Mouse (Mus musculus) heart, embryonic 14.5 days (tissue): Measurements from ENCODE around the gene Cog5. TPM values are rescaled to one million over a fixed set of nuclear protein-coding genes. Genes with fewer than 3 reads are reported as not detected.

Experiments used
- ATAC-seq: fragments of 200-750 bp; cut with Nextera tagmentation; 2 replicates; pipeline ENCODE4 v1.8.0; 2017; ENCODE audit warnings: low read depth, moderate TSS enrichment; ENCODE audit not compliant: insufficient number of reproducible peaks, insufficient read depth, low FRiP score
- H3K27ac ChIP-seq, 2 experiments: fragments of 200-500 bp in 1 of 2; fragments of 300-500 bp in 1 of 2; sonication (generic) in 1 of 2; replicated peaks in 1 of 2; 2 replicates each; pipeline ENCODE4 v1.5.1; 2012 to 2014; ENCODE audit warnings: low read depth in 2 of 2, low read length in 2 of 2, control low read depth in 1 of 2, mild to moderate bottlenecking in 1 of 2, mixed read lengths in 1 of 2; ENCODE audit not compliant: control insufficient read depth in 1 of 2, insufficient read depth in 1 of 2
- H3K27me3 ChIP-seq: fragments of 300-500 bp; sonication (generic); 2 replicates; pipeline ENCODE4 v1.6.1; 2014; ENCODE audit warnings: mild to moderate bottlenecking, low read length, control low read depth; ENCODE audit not compliant: control insufficient read depth, insufficient read depth
- H3K36me3 ChIP-seq: fragments of 300-500 bp; sonication (generic); 2 replicates; pipeline ENCODE4 v1.6.1; 2014; ENCODE audit warnings: mild to moderate bottlenecking, control low read depth, low read length, mixed read lengths; ENCODE audit not compliant: control insufficient read depth, insufficient read depth
- H3K4me1 ChIP-seq, 2 experiments: fragments of 200-500 bp in 1 of 2; fragments of 300-500 bp in 1 of 2; sonication (generic) in 1 of 2; 2 replicates each; pipeline ENCODE4 v1.6.1; 2012 to 2014; ENCODE audit warnings: low read length in 2 of 2, control low read depth in 1 of 2, mixed read lengths in 1 of 2; ENCODE audit not compliant: control insufficient read depth in 2 of 2, insufficient read depth in 2 of 2
- H3K4me2 ChIP-seq: fragments of 300-500 bp; sonication (generic); 2 replicates; pipeline ENCODE4 v1.6.1; 2014; ENCODE audit warnings: mild to moderate bottlenecking, low read length
- H3K4me3 ChIP-seq, 2 experiments: fragments of 200-500 bp in 1 of 2; fragments of 300-500 bp in 1 of 2; sonication (generic) in 1 of 2; 2 replicates each; pipeline ENCODE4 v1.5.1; 2012 to 2014; ENCODE audit warnings: low read length in 2 of 2, mild to moderate bottlenecking in 2 of 2, control low read depth in 1 of 2, low read depth in 1 of 2, moderate library complexity in 1 of 2; ENCODE audit not compliant: control insufficient read depth in 1 of 2, insufficient read depth in 1 of 2
- H3K9ac ChIP-seq: fragments of 300-500 bp; sonication (generic); 2 replicates; pipeline ENCODE4 v1.6.1; 2014; ENCODE audit warnings: mild to moderate bottlenecking, low read length
- H3K9me3 ChIP-seq: fragments of 300-500 bp; sonication (generic); 2 replicates; pipeline ENCODE4 v1.6.1; 2016; ENCODE audit warnings: low read length, control low read depth; ENCODE audit not compliant: control insufficient read depth
- WGBS: fragments of 180-500 bp; shearing (Covaris S2); extraction: QIAGEN DNeasy Blood & Tissue Kit; methylation state at CpG from one replicate; pipeline ENCODE4 v1.1.7; 2014; 5-methylcytosine and 5-hydroxymethylcytosine counted together
- polyA plus RNA-seq: library from polyadenylated mRNA; unstranded; fragments of >200 nt; fragmentation: Nextera tagmentation; extraction: Ambion mirVana; gene quantifications from 2 replicates; pipeline ENCODE4 v1.2.1, GENCODE M21; 2014

Gene Cog5
- polyA plus RNA-seq, 1 experiment from 2014 or later: 38.0 TPM

GRCm38 (mm10) chr12:31707531-31707930 lies 52.9 kb downstream of the Cog5 start:
- 15% methylated on average over 1 of the region's 1 CpGs for WGBS
- Histone ChIP-seq H3K4me2 (peak overlapping the region; percentile 45; the same call in 1 of the 2 replicates), H3K36me3 (peaks cover 13% of the 10 kb centered on the region), H3K27ac (peak overlapping the region in 1 of 2 experiments; percentile 51; a peak in 3 of 4 replicates), H3K4me1 (peaks cover 0 to 2% of the 10 kb centered on the region in 2 experiments; a peak in 1 of 4 replicates), H3K4me3 (no peak overlapping the region), H3K9ac (peak overlapping the region; percentile 6; the same call in 1 of the 2 replicates), H3K27me3 (no peaks in the 10 kb centered on the region), H3K9me3 (no peaks in the 10 kb centered on the region)
- no peak for ATAC-seq

DNA sequence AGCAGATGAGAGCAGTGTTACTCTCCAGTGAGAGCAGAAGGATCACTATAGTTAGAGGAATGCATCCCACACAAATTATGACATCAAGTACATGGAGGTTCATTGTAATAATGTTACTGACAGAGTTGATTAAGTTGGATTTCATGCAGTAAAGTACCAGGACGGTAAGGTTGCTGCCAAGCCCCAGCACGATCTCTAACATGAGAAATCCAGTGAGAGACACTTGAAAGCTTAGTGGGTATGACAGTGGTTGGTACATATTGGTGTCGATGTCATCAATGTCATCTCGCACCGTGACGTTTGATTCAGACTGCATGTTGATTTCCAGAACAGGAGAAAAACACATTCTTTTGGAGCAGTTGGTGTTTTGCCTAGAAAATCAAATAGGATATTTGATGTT lies 55.0 kb downstream of the Cog5 start:
- peak overlapping the region in 1 of 2 experiments; percentile 31; a peak in 2 of 4 replicates for H3K4me3 ChIP-seq
- no peak for ATAC-seq
- 46% methylated on average over 6 of the region's 6 CpGs for WGBS

GRCm38 (mm10) chr12:31712233-31712632 lies 57.6 kb downstream of the Cog5 start:
- Histone ChIP-seq H3K4me3 (peak overlapping the region; percentile 18 to 46; a peak in 3 of 4 replicates), H3K9me3 (no peaks in the 10 kb centered on the region), H3K27ac (peak overlapping the region; percentile 8 to 51; a peak in 3 of 4 replicates), H3K36me3 (peaks cover 13% of the 10 kb centered on the region), H3K4me1 (no peaks in the 10 kb centered on the region; a peak in 1 of 4 replicates), H3K4me2 (peak overlapping the region; percentile 63), H3K9ac (peak overlapping the region; percentile 78), H3K27me3 (no peaks in the 10 kb centered on the region)
- 23% methylated on average over 5 of the region's 5 CpGs for WGBS
- no peak for ATAC-seq

More for the DNA sequence above, 55.0 kb downstream of the Cog5 start:
- H3K4me2 ChIP-seq: peak overlapping the region; percentile 57
- H3K9ac ChIP-seq: peak overlapping the region; percentile 49
- H3K36me3 ChIP-seq: peaks cover 13% of the 10 kb centered on the region
- no peaks in the 10 kb centered on the region for H3K9me3 ChIP-seq
- H3K27ac ChIP-seq: peak overlapping the region; percentile 15 to 53
- H3K27me3 ChIP-seq: no peaks in the 10 kb centered on the region
- no peaks in the 10 kb centered on the region for H3K4me1 ChIP-seq

DNA sequence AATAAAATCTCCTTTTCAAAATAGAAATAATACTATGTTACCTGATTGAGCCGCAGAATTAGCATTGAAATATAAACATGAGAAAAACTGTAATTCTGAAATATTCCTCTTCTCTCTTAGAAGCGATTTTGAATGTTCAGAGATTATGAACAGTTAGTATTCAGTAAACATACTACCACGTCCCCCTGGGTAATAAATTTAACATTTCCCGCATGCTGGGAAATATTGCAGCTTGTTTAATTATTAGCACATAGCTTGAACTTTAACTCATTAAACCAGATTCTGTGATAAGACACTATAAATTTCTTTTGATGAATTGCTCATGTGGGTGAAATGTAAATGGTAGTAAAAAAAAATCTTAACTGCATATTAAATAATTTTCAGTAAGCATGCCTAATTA lies 58.1 kb downstream of the Cog5 start:
- peak overlapping the region in 1 of 2 experiments; percentile 46; a peak in 2 of 4 replicates for H3K4me3 ChIP-seq
- 76% methylated on average over 4 of the region's 4 CpGs for WGBS

DNA sequence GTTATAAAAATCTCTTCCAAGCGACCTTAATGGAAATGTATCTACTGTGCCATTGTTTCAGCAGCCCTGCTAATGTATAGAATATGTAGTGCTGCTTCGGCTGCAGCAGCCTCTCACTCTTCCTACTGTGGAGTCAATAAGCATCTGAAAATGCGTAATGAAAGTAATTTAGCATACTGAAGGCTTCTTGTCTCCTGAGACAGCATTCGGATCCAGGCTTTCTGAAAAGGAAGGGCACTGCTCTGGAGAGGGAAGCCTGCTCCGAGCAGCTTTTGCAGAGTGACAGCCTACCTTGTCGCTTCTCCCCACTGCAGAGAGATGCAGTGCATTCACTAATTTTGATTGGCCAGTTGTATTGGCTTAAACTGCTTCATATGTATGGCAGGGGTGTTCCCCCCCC lies 58.9 kb downstream of the Cog5 start, which contains the start of gene Gpr22:
Gpr22 (minus strand) TSS at position 348 of the 400 bp plus-strand sequence.
- Histone ChIP-seq H3K27me3 (no peaks in the 10 kb centered on the region), H3K4me2 (peak within 1 kb of the TSS; percentile 63), H3K36me3 (peaks cover 12% of the 10 kb centered on the region), H3K9me3 (no peaks in the 10 kb centered on the region), H3K4me3 (peak within 1 kb of the TSS; percentile 46 to 58), H3K27ac (peak within 1 kb of the TSS; percentile 72 to 86), H3K9ac (peak within 1 kb of the TSS; percentile 78), H3K4me1 (peaks cover 0 to under 1% of the 10 kb centered on the region in 2 experiments; a peak in 1 of 4 replicates)
- ATAC-seq: 0 out of 2 replicates have a peak, but pooled peaks have one; percentile 35
- WGBS: 30% methylated on average over 6 of the region's 6 CpGs

More for the DNA sequence above, 58.1 kb downstream of the Cog5 start:
- Histone ChIP-seq H3K9ac (peak overlapping the region; percentile 78), H3K27ac (no peak overlapping the region), H3K9me3 (no peaks in the 10 kb centered on the region), H3K4me2 (peak overlapping the region; percentile 63), H3K4me1 (no peaks in the 10 kb centered on the region; a peak in 1 of 4 replicates), H3K27me3 (no peaks in the 10 kb centered on the region), H3K36me3 (peaks cover 13% of the 10 kb centered on the region)
- no peak for ATAC-seq

DNA sequence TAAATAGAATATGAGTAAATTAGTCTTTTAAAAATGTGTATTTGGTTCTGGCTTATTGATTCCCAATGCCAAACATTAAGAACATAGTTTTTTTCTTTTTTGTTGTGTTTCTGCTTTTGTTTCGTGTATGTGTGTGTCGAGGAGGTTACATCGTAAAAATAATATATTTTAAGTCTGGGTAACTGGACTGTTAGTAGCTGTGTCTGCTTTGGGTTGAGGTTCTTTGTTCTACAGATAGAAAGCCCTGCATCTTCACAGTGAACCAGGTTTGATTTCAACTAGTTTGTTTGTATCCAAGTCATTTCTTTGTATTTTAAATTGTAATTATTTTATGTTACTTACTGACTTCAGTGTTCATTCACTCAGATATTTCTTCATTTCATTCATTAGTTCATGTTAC lies 59.4 kb downstream of the Cog5 start:
- H3K4me3 ChIP-seq: peak overlapping the region in 1 of 2 experiments; percentile 46; a peak in 2 of 4 replicates
- peaks cover 7% of the 10 kb centered on the region; the same call in 1 of the 2 replicates for H3K36me3 ChIP-seq
- no peaks in the 10 kb centered on the region for H3K9me3 ChIP-seq
- no peaks in the 10 kb centered on the region for H3K27me3 ChIP-seq
- H3K4me2 ChIP-seq: peak overlapping the region; percentile 63
- 83% methylated on average over 3 of the region's 3 CpGs for WGBS
- H3K27ac ChIP-seq: no peak overlapping the region
- H3K4me1 ChIP-seq: peaks cover 4% of the 10 kb centered on the region in 2 experiments; a peak in 3 of 4 replicates
- no peak for ATAC-seq
- peak overlapping the region; percentile 78; the same call in 1 of the 2 replicates for H3K9ac ChIP-seq

DNA sequence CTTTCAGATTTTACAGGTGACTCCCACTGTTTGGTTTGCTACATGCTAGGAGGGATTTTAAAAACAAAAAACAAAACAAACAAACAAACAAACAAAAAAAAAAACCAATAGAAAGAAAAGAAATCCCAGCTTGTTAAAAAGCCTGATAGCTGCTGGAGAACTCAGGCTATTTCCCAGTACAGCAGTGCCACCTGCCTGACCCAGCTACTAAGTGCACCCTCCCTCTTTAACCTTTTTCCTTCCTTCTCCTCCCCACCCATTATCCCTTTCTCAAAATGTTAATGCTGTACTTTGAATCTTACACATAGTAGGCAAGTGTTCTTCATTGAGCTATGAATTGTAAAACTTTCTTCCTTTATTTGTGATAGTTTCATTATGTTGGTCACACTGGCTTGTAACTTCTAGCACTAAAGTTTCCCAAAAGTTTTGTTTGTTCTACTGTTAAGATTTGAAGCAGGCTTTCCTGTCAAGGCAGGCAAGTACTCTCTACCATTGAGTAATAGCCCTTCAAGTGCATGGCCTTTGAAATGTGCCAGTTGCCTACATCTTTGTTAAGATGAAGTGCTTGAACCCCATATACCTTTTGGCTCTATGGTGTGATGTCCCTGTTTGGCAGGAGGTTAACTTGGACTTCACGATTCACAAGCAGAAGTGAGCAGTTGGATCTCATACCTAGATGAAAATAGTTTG lies 65.1 kb downstream of the Cog5 start:
- WGBS: 75% methylated on average over 1 of the region's 1 CpGs
- 0 out of 4 replicates have a peak overlapping the region, but pooled peaks of 1 of the 2 experiments have one; percentile 25 for H3K27ac ChIP-seq

More for the DNA sequence above, 65.1 kb downstream of the Cog5 start:
- Histone ChIP-seq H3K9me3 (no peaks in the 10 kb centered on the region), H3K27me3 (no peaks in the 10 kb centered on the region), H3K4me2 (no peak overlapping the region), H3K36me3 (no peaks in the 10 kb centered on the region), H3K4me1 (peaks cover 12 to 22% of the 10 kb centered on the region in 2 experiments), H3K4me3 (no peak overlapping the region), H3K9ac (no peak overlapping the region)
- no peak for ATAC-seq
